Mouse (Mus musculus) pancreas, adult 10 weeks (tissue): ENCODE measurements around the gene Rbks. TPM values are rescaled to one million over a fixed set of nuclear protein-coding genes. Genes with fewer than 3 reads are reported as not detected.

Experiments
- polyA plus RNA-seq: library from polyadenylated mRNA; stranded (reverse); fragments of 350-450 nt; fragmentation: Illumina TruSeq; extraction: RNeasy Lipid Tissue Mini Kit (QIAGEN cat#74804); gene quantifications from one replicate; pipeline ENCODE4 v1.2.3, GENCODE M21; 2015; ENCODE audit warnings: low read depth, low replicate concordance; ENCODE audit not compliant: insufficient read depth

Gene Rbks
- 2.3 TPM for polyA plus RNA-seq

DNA sequence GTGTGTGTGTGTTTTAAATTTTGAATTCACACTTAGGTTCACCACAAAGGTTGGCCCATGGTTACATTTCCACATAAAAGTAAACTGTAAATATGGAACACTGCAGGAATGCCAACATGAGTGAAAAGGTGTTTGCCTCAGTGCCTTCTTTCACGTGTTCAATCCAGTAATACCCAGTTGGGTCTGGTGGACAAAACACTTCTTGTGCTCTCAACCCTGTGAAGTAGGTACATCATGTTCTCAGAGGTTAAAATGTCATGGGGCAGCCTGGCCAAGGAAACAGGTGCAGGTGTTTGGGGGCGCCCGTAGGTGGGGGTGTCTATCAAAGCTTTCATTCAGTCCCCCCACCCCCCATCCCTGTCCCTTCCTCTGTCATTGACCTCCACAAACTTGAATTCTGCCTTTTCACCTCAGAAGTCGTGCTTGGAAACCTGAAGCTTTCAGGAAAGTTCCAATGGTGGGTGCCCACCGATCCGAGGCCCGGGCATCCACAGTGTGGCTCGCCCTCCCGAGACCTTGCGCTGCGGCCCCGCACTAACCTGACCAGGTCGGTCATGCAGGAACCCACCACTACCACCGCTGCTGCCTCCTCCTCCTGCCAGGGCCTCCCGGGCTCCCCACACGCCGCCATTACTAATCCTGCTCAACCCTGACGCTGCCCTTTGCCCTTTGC, at the start of gene Rbks:
Gene Rbks (minus strand): TSS at position 657 of the 673 bp plus-strand sequence.

DNA sequence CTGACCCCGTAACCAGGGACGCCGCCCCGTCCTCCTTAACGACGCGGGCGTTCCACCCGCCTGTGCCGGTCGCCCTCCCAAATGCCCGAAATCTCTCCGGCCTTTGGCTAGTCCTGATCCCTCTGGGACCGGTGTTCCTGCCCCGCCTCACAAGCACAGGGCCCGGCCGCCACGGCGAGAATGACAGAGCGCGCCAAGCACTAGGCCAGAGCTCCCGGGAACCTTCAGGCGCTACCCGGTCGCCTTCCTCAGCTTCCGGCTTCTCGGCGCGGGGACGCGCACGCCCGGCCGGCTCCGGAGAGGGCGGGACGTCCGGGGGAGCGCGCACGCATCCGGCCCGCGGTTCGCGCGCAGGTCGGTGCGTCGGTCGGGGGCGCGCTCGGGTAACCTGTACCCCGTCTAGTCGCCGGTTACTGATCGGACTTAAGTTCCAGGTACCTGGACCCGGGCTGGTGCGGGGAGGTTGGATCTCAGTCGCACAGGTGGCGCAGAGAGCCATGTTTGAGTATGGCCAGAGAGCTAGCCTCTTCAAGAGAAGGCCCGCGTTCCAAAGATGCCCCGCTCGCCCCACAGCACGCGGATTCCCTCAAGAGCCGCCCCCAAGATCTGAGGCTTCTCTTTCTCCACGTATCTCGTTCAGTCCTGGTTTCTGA, 343 bp upstream of the Rbks start, which contains the start of gene Babam2:
Gene Babam2 (plus strand): TSS at position 41 of the 653 bp plus-strand sequence.

DNA sequence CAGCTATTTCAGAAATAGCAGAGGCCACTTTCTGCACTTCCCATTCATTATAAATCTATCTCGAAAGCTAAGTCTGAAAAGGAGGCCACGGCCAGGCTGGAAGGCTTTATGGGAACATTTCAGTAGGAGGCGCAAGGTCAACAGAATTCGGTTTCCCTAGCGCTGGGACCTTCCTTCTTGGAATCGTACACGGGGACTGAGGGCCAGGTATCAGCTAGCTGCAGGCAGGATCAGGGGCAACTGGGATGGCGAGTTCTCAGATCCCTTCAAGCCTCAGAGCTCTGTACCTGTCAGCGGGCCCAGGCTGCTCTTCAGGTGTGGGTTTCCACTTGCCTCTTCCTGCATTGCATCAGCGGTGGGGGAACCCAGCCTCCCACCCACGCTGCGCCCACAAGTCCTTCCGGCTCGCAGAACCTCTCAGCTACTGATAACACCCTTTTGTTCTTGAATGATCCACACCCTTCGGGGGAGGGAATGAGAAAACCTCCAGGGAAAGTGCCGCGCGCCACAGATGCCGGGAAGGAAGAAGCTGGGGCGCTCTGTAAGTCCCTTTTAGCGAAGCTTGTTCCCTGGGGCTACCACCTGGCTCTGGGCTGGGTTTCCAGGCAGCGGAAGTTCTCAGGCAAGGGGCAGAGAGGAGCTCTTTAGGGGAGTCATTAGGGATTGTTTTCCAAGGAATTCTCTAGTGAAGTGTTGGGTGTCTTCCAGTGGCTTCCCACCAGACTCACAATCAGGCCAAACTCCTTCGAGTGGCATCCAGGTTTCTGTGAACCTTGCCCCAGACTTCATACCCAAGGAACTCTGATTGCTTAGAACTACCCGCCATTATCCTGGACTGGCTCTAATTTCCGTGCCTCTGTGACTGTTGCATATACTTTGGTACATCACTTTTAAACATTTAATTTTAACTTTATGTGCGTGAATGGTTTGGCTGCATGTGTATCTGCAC, 100.7 kb downstream of the Rbks start, which contains the start of gene Mrpl33:
Gene Mrpl33 (plus strand): TSS at position 455 of the 949 bp plus-strand sequence.

Other genes with a start within 250 kb of the Rbks start
- 7.0 TPM for gene Zfp512, start 245.2 kb downstream of the Rbks start, polyA plus RNA-seq
- not detected for gene 4930548H24Rik, start 211.9 kb downstream of the Rbks start, polyA plus RNA-seq
- gene Gpn1, start 202.9 kb downstream of the Rbks start, polyA plus RNA-seq = 4.6 TPM
- 11.1 TPM for gene Slc4a1ap, start 170.6 kb downstream of the Rbks start, polyA plus RNA-seq
- 3.5 TPM for gene Supt7l, start 169.8 kb downstream of the Rbks start, polyA plus RNA-seq
- gene Mrpl33, start 100.7 kb downstream of the Rbks start, polyA plus RNA-seq = 35.6 TPM
- gene Babam2, start 57 bp upstream of the Rbks start, polyA plus RNA-seq = 11.2 TPM